Mouse (Mus musculus): ENCODE measurements around the gene Ctsz.

GRCm38 (mm10) chr2:174453681-174454080 is 14.8 kb upstream of the Ctsz start:
- TF ChIP-seq CTCF (IDR thresholded peaks at IDR 0.05; ENCODE audit: control insufficient read depth, insufficient read depth, insufficient read length): no peak
- no peak for TF ChIP-seq MYOD1 (IDR thresholded peaks at IDR 0.05; ENCODE audit: control insufficient read depth, insufficient read length, low read depth)
- TF ChIP-seq USF1 (IDR thresholded peaks at IDR 0.05; ENCODE audit: low read depth): no peak

Measured in C2C12 (cell line).